Mouse (Mus musculus): ENCODE measurements around the gene Olfr1018. TPM values are rescaled to one million over a fixed set of nuclear protein-coding genes. Genes with fewer than 3 reads are reported as not detected.

Gene Olfr1018
- total and polyA plus RNA-seq, 3 experiments, result not detected

- TF ChIP-seq POLR2A (IDR thresholded peaks at IDR 0.05; ENCODE audit: low read depth, low read length), result no peak
- TF ChIP-seq ZMIZ1 (IDR thresholded peaks at IDR 0.05; ENCODE audit: low read depth, low read length), result no peak
- TF ChIP-seq TBP (conservative IDR thresholded peaks at IDR 0.05; ENCODE audit: low read depth, low read length), result no peak
- no peak for TF ChIP-seq MEF2A (IDR thresholded peaks at IDR 0.05; ENCODE audit: borderline replicate concordance, low read depth, low read length)
- TF ChIP-seq KAT2A (IDR thresholded peaks at IDR 0.05; ENCODE audit: insufficient replicate concordance, low read length), result no peak
- no peak for TF ChIP-seq IRF4 (IDR thresholded peaks at IDR 0.05; ENCODE audit: low read depth, low read length)
- TF ChIP-seq BHLHE40 (IDR thresholded peaks at IDR 0.05; ENCODE audit: low read depth, low read length), result no peak
- TF ChIP-seq ZNF384 (IDR thresholded peaks at IDR 0.05; ENCODE audit: low read depth, low read length), result no peak
- TF ChIP-seq CHD1 (IDR thresholded peaks at IDR 0.05; ENCODE audit: low read depth, low read length), result no peak
- no peak for TF ChIP-seq ETS1 (conservative IDR thresholded peaks at IDR 0.05; ENCODE audit: low read depth, low read length)
- TF ChIP-seq RAD21 (IDR thresholded peaks at IDR 0.05; ENCODE audit: low read depth, low read length), result no peak
- no peak for TF ChIP-seq USF2 (conservative IDR thresholded peaks at IDR 0.05; ENCODE audit: low read depth, low read length)
- no peak for TF ChIP-seq UBTF (IDR thresholded peaks at IDR 0.05; ENCODE audit: low read depth, low read length)
- TF ChIP-seq JUND (conservative IDR thresholded peaks at IDR 0.05; ENCODE audit: low read depth, low read length), result no peak
- TF ChIP-seq CTCF (conservative IDR thresholded peaks at IDR 0.05 in 1 of 2, IDR thresholded peaks at IDR 0.05 in 1 of 2; ENCODE audit: low read depth in 2 of 2, low read length in 2 of 2), result no peak
- TF ChIP-seq GABPA (IDR thresholded peaks at IDR 0.05; ENCODE audit: insufficient replicate concordance, low read depth, low read length), result no peak
- no peak for TF ChIP-seq ZKSCAN1 (IDR thresholded peaks at IDR 0.05; ENCODE audit: borderline replicate concordance, low read depth, low read length)
- no peak for TF ChIP-seq ZC3H11A (IDR thresholded peaks at IDR 0.05; ENCODE audit: low read depth, low read length)
- TF ChIP-seq MAZ (IDR thresholded peaks at IDR 0.05; ENCODE audit: low read depth, low read length), result no peak
- Histone ChIP-seq H3K4me2 (ENCODE audit: insufficient read depth, low read depth, poor library complexity, severe bottlenecking) (no peak within 1 kb of the TSS), H3K4me1 (ENCODE audit: control insufficient read depth in 1 of 2, insufficient read depth in 2 of 2) (no peaks in the 10 kb centered on the region), H3K27me3 (replicated peaks) (no peaks in the 10 kb centered on the region), H3K27ac (ENCODE audit: insufficient read depth, low read depth) (no peak within 1 kb of the TSS), H3K9me3 (replicated peaks; ENCODE audit: low read length) (peaks cover 8% of the 10 kb centered on the region), H3K4me3 (replicated peaks in 1 of 3; ENCODE audit: low read depth in 2 of 3, low read length in 2 of 3, poor library complexity in 1 of 3) (no peak within 1 kb of the TSS), H3K9ac (ENCODE audit: insufficient read depth, low read depth) (no peak within 1 kb of the TSS), H3K36me3 (replicated peaks in 1 of 2; ENCODE audit: control insufficient read depth in 1 of 2, insufficient read depth in 1 of 2, low read length in 1 of 2) (no peaks in the 10 kb centered on the region), H3K79me2 (replicated peaks; ENCODE audit: control insufficient read depth, extremely low read depth, insufficient read depth, poor library complexity, severe bottlenecking) (no peaks in the 10 kb centered on the region)
- in situ Hi-C loops (cut with MboI; ENCODE audit: low pct_ligation_motif_present, low pct_unique_long_range_greater_than_20kb, low sequenced_read_pairs), result no loop called here
- no peak for DNase-seq (ENCODE audit: extremely low read depth)
- dilution Hi-C loops (cut with MboI; ENCODE audit: extremely low pct_ligation_motif_present, extremely low pct_unique_long_range_greater_than_20kb, low sequenced_read_pairs), result no loop called here
Observed at GRCm38 (mm10) chr2:85846730-85847129, 28.5 kb downstream of the Olfr1018 start, which contains the start of gene Olfr1020. Gene Olfr1020 (plus strand): TSS chr2:85847030.

DNA sequence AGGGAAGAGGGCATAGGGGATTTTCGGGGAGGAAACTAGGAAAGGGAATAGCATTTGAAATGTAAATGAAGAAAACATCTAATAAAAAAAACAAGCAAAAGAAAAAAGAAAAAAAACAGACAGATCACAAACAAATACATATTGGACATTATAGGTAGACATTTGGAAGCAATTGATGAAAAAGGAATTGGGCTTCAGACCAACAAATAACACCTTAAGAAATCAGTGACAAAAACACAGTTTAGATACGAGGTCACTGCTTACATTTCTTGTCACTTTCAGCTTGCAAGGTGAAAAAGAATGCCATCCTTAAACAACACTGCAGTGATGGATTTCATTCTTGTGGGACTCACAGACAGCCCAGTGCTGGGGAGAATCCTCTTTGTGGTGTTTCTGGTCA, 50.0 kb downstream of the Olfr1018 start, which contains the start of gene Olfr1022:
Gene Olfr1022 (plus strand): TSS at position 301 of the 400 bp plus-strand sequence.
- peaks cover 10% of the 10 kb centered on the region for H3K9me3 ChIP-seq (replicated peaks; ENCODE audit: low read length)
- TF ChIP-seq EP300 (IDR thresholded peaks at IDR 0.05; ENCODE audit: low read length) (no peak), KAT2A (IDR thresholded peaks at IDR 0.05; ENCODE audit: insufficient replicate concordance, low read length) (no peak), CTCF (conservative IDR thresholded peaks at IDR 0.05 in 1 of 2, IDR thresholded peaks at IDR 0.05 in 1 of 2; ENCODE audit: low read depth in 2 of 2, low read length in 2 of 2) (no peak), CHD2 (IDR thresholded peaks at IDR 0.05; ENCODE audit: low read length) (no peak), RCOR1 (conservative IDR thresholded peaks at IDR 0.05; ENCODE audit: low read depth, low read length) (no peak), E2F4 (IDR thresholded peaks at IDR 0.05; ENCODE audit: insufficient replicate concordance, low read depth, low read length) (no peak), MXI1 (IDR thresholded peaks at IDR 0.05; ENCODE audit: low read depth, low read length) (no peak), TCF12 (IDR thresholded peaks at IDR 0.05; ENCODE audit: low read depth, low read length) (no peak), POLR2AphosphoS2 (IDR thresholded peaks at IDR 0.05; ENCODE audit: low read depth, low read length) (no peak), JUND (conservative IDR thresholded peaks at IDR 0.05; ENCODE audit: low read depth, low read length) (no peak), USF1 (IDR thresholded peaks at IDR 0.05; ENCODE audit: low read depth, low read length) (no peak), MAFK (IDR thresholded peaks at IDR 0.05; ENCODE audit: insufficient replicate concordance, low read length) (no peak), CHD1 (IDR thresholded peaks at IDR 0.05; ENCODE audit: low read depth, low read length) (no peak)
- no peaks in the 10 kb centered on the region for H3K36me3 ChIP-seq (replicated peaks in 1 of 2; ENCODE audit: control insufficient read depth in 1 of 2, insufficient read depth in 1 of 2, low read length in 1 of 2)
- H3K4me2 ChIP-seq (ENCODE audit: insufficient read depth, low read depth, poor library complexity, severe bottlenecking), result no peak within 1 kb of the TSS
- no peak within 1 kb of the TSS for H3K9ac ChIP-seq (ENCODE audit: insufficient read depth, low read depth)
- in situ Hi-C loops (cut with MboI; ENCODE audit: low pct_ligation_motif_present, low pct_unique_long_range_greater_than_20kb, low sequenced_read_pairs), result no loop called here
- no peaks in the 10 kb centered on the region for H3K4me1 ChIP-seq (ENCODE audit: control insufficient read depth in 1 of 2, insufficient read depth in 2 of 2)
- DNase-seq (ENCODE audit: extremely low read depth), result no peak
- H3K27ac ChIP-seq (ENCODE audit: insufficient read depth, low read depth), result no peak within 1 kb of the TSS
- no peaks in the 10 kb centered on the region for H3K79me2 ChIP-seq (replicated peaks; ENCODE audit: control insufficient read depth, extremely low read depth, insufficient read depth, poor library complexity, severe bottlenecking)
- dilution Hi-C loops (cut with MboI; ENCODE audit: extremely low pct_ligation_motif_present, extremely low pct_unique_long_range_greater_than_20kb, low sequenced_read_pairs), result no loop called here
- no peaks in the 10 kb centered on the region for H3K27me3 ChIP-seq (replicated peaks)
- no peak within 1 kb of the TSS for H3K4me3 ChIP-seq (replicated peaks in 1 of 3; ENCODE audit: low read depth in 2 of 3, low read length in 2 of 3, poor library complexity in 1 of 3)
